Mouse (Mus musculus): ENCODE data around the gene Rgs3. TPM values are rescaled to one million over a fixed set of nuclear protein-coding genes. Genes with fewer than 3 reads are reported as not detected.

The Rgs3 gene
- total RNA-seq, 4 experiments from 2014 or later, result 4.3 to 7.5 (median 5.9) TPM

DNA sequence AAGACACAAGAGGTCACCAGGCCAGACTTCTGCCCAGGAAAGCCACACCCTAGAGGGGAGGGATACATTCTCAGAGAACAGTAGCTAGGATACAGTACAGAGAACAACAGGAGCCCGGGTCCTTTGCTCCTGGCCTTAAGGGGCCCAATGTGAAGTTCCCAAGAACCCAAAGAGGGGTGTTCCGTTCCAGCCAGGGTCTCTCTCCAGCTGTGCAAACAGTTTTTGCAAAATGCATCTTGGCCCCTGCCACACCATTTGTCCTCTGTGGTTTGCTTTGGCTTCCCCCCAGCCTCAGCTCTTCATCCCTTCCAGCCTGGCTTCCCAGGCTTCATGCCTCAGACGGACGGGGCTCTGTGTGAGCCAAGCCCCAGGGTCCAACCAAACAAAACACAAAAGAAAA lies 44.4 kb downstream of the Rgs3 start:
- no peak for DNase-seq (ENCODE audit: low spot score in 2 of 2)

DNA sequence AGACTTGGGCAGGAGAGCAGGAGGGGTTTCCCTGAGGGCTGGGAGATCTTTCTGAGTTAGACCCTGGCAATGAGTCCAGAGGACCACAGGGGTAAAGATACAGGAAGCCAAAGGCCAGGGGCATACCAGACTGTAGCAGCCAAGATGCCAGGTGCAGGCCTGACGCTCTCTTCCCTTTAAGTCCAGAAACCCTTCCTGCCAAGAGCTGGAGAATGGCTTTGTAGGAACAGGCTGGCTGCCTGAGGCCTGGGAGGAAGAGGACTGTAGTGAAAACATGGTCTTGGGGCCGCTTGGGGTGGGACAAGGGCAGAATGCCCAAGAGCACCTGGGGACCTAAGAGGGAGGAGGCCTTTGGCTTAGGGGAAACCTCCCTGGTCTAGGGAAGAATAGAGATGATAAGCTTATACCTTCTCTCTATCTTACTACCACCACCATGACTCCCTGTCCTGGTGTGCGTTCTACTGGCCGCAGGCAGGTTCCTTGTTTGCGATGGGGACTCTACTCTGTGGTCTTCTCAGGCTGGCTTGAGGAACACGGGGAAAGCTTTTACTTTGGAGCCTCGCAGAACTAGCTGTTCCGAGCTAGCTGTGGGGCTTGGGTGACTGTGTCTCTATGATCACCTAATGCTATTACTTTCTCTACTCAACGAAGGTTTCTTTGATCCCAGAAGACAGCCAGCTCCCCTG lies 46.4 kb downstream of the Rgs3 start:
- DNase-seq (ENCODE audit: low spot score in 2 of 2), result no peak

DNA sequence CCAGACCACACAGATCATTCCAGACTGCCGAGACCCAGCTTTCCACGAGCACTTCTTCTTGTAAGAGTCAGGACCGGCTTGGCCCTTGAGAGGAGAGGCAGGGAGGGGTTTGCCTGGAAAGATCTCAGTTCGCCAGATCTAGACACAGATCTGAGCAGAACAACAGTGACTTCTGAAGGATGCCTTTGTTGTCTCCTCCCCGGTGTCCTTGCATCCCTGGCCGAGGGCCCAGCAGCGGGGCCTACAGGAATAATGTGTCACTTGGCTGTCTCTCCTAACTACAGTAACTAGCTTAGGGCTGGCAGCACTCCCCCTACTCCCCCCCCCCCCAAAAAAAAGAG lies 46.9 kb downstream of the Rgs3 start:
- no peak for DNase-seq (ENCODE audit: low spot score in 2 of 2)

DNA sequence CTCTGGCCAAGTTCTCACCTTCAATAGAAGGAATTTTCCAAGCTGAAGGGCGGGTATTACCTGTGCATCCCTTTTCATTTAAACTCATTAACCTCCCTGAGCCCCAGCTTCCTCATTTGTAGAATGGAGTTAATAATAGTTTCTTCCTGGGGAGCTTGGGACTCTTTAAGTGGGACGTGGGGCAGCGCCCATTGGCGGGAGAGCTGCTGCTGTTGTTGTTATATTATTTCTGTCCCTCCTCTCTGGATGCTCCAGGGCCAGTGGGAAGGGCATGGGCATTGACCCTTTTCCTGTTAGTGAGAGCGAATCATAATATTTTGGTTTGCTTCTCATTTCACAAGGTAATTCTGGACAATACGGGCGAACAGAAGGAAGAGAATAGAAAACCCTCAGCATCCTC lies 47.3 kb downstream of the Rgs3 start:
- DNase-seq (ENCODE audit: low spot score in 2 of 2), result no peak

DNA sequence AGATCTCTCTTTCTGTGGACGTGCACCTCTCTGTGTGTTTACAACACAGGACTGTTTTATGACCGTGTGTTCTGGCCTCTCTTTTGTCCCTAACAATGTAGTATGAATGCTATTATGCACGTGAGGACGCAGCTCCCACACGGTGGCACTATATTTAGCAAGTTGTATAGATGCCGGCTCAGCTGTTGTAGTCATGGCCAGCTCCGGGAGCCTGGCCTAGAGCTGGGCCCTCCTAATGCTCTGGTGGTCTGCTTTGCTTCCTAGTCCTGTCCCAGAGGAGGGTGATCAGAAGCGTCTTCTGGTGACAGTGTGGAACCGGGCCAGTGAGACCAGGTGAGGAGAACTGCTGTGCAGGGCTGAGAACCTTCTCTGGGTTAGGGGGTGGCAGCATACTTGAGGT lies 47.7 kb downstream of the Rgs3 start:
- DNase-seq (ENCODE audit: low spot score in 2 of 2), result no peak

DNA sequence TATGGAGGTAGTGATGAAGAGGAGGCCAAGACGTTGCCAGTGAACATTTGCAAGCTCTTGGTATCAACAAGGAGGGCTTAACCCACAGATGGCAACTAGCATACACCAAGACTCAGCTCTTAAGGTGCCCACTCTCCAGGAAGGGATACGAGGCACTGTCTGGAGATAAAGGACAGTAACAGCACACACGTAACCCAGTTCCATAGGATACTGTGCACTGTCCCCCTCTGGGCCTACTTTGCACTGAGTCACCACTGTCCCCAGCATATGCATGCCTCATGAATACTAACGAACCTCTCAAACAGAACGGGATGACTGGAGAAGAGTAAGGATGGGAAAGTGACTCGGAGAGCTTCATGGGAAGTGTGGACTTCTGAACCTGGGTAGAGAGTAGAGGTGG lies 48.2 kb downstream of the Rgs3 start:
- no peak for DNase-seq (ENCODE audit: low spot score in 2 of 2)

DNA sequence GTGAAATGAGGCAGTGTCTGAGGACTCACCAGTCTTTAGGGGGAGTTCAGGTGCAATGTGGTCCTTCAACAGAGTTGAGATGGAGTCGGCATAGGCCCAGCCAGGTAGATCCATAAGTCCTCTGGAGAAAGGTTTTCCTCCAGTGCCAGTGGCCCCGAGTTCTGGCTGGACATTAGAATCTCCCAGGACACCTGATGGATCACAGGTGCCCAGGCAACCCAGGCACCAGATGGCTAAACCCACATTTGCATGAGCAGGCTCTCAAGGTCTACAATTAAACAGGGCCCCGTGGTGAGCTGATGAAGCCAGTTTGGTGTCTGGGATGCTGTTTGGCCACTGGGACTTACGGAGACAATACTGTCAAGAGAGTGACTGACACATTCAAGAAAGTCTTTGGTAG lies 49.7 kb downstream of the Rgs3 start:
- DNase-seq (ENCODE audit: low spot score in 2 of 2), result no peak

DNA sequence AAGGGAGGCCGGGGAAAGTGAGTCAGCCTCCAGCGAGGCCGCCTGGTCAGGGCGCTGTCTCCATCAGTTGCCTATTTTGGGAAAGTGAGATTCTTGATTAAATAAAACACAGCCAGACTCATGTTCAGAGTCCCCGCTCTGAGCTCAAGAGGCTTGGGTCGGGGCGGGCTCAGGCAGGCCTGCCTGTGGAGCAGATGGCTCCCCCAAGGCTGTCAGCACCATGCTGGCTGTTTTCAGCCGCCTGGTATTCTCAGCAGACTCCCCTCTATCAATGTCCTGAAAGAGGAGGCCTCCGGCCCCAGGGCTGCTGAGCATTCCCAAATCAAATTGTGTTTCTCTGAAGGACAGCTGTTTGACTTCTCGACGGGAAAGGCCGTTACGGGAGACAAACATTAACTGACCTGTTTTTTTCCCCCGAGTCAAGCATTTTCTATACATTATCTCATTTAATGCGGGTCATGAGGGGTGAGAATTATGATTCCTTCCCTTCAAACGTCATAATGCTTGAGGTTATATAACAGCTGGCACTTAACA lies 50.6 kb downstream of the Rgs3 start:
- no peak for DNase-seq (ENCODE audit: low spot score in 2 of 2)

DNA sequence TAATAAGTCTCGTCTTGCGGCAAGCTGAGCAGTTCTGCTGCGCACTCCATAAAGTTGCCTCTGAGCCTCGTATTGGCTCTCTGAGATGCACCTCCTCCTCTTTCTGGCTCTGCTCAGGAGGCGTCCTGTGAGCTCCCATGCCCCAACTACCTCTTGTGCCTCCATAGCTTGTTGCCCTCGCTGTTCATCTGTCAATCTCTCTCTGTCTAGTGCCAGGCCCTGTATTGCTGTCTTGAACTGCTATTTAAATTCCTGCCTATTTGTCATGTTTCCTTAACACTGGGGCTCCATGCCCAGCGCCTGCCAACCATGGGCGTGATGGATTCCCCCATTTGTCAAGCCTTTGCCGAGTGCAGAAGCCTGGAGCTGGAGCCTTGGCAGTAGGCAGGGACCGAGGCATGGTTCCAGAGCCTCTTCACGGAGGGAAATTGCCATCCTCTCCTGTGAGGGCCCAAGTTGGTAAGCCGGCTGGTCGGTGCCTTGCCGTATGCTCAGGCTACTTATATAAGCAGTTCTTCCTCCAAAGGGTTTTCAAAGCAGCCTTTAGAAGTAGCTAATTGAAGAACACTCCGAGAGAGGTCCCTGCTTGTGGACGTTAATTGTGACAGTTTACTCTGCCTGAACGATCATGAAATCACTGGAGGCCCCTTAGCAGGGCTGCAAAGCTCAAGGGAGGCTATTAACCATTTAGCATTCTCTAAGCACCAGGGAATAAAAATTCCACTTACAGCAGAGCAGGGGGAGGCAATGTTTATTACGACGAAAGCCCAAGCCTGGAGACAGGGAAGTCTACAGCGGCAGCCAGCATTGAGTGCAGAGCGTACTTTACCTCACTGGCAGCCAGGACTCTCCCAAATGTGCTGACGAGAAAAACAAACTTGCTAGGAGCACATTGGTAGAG lies 53.2 kb downstream of the Rgs3 start:
- DNase-seq (ENCODE audit: low spot score in 2 of 2), result no peak

DNA sequence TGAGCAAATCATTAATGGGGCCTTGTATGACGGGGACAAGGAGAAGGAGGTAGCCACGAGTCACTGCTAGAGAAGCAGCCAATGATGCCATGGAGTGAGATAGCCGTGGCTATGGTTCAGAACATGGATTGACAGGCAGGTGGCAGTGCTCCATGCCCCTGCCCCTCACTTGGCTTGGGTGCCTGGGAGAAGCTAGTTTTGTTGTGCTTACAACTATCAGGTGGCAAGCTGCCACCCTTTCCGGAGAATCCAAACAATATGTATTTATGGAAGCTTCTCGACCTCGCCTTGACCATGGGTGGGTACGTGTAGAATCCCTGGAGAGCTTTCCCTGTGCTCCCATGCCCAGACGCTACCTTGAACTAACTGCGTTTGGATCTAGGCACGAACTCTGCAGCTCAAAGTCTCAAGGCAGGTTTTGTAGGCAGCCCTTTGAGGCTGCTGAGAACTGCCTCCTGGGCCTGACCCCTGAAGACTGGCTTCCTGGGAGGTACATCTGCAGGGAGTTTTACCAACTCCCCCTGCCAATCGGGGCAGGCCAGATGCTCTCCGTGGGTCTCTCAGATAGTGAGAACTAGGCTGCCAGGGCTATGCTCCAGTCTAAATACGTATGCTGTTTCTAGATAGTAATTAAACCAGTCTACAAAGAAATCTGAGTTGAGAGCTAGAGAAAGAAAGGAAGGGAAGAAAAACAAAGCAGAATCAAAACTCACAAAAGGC lies 54.2 kb downstream of the Rgs3 start:
- no peak for DNase-seq (ENCODE audit: low spot score in 2 of 2)

DNA sequence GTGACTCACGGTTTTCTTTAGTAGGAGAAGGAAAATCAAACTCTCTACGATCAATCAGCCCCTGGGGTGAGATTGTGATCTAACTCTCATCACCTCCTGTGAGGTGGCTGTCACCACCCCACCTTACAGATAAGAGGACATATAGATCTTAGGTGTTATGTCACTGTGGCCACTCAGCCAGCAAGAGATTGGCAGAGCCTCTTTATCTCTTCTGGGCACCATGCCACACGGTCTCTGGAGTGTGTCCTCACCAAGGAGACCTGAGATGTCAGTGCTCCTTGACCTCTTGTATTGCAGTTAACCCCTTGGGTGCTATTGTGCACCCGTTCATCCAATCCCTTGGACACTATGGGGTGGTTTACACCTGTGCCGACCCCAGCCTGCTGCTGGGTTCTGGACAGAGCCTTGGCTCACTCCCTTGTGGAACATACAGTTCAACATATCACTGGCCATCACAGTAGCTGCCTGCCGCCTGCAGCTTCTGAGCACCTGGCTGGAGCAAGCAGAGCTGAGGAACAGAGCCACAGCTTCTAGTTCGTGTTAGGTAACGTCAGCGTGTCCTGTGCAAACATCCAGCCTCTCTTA lies 58.3 kb downstream of the Rgs3 start:
- no peak for DNase-seq (ENCODE audit: low spot score in 2 of 2)

DNA sequence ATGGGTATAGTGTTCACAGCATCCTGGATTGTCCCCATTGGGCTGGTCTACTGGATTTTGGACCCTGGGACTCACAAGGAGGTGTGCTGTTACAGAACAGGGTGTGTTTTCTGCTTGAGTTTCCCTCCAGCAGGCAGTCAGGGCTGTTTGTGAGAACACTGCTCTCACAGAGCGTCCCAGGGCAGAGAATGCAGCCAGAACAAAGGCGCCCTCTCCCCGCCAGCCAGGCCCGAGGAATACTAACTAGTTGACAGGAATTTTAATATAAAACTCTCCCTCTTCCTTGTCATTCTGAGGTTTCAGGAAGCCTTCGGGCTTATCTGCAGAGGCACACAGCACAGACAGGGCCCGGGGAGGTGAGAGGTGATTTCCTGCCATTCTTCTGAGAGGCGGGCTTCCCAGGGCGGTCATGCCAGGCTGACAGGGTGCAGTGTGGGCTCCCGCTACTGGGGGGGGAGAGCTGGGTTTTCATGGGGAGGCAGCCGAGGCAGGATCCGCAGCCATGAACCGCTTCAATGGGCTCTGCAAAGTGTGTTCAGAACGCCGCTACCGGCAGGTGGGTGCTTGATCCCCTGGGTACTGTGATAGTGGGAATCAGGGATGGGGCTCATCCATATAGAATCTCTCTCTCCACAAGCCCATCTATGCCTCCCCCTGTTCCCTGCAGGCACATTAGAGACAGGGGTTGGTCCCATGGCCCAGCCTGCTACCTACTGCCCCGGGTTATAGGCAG lies 59.8 kb downstream of the Rgs3 start:
- no peak for DNase-seq (ENCODE audit: low spot score in 2 of 2)

DNA sequence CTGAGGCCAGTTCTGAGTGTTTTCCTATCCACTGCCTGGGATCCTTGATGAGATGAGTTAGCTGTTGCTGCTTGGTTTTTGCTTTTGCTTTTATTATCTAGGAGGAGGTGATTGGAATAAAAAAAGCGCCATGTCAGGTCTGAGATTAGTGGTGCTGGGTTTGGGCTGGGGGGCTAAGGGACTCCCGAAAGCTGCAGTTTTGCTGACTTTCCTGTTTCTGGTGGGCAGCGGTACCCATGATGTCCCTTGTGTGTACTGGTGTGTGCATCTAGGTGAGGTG lies 60.3 kb downstream of the Rgs3 start:
- DNase-seq (ENCODE audit: low spot score in 2 of 2), result no peak

DNA sequence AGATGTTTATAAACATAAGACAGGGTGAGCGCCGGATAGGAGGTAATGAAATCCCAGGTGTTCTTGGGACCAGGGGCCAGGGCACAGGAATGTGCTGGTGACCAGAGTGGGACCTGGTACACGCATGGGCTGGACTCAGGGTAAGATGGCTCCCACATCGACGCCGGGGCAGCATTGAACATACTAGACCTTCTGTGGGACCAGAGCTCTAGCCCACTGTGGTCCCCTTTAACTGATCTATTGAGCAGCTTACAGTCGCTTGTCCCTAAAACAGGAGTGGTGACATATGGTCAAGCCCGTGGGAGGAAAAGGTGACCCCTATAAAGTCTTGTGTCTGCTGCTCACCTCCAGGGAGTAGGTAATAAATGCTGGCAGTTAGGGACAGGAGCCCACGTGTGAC lies 61.5 kb downstream of the Rgs3 start:
- no peak for DNase-seq (ENCODE audit: low spot score in 2 of 2)

DNA sequence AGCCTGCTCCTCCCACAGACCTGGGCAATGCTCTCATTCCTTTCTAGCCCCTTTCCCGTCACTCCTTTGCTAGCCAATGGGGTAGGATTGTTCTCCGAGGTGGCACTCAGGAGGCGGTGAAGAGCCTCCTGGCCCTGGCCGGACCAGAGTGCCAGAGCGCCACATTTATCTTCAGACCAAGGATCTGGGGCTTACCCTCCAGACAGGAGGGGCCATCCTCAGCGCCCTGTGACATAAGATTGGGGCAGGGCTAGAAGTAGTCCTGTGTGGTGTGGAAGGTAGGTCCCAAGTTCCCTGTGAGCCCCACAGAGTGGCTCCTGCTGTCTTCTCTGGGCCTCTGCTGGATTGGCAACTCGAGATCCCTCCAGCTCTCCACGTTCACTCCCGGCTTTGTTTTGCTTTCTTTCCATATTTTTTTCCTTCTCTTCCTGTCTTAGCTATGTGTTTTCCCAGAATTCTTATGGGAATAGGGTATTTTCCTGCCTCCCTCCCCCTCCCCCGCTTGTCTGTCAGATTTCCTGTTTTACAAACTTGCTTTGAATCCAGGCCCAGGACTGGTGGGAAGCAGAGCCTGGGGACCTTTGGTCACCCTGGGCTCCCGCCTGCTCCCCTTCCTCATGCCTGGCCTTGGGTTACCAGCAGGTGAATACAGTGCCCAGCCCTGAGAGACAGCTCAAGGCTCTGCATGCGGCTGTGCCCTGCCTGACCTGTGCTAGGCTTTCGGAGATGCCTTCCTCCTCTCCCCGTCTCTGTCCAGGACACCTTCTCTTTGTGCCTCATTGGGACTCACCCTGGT lies 62.4 kb downstream of the Rgs3 start:
- DNase-seq (ENCODE audit: low spot score in 2 of 2), result no peak

DNA sequence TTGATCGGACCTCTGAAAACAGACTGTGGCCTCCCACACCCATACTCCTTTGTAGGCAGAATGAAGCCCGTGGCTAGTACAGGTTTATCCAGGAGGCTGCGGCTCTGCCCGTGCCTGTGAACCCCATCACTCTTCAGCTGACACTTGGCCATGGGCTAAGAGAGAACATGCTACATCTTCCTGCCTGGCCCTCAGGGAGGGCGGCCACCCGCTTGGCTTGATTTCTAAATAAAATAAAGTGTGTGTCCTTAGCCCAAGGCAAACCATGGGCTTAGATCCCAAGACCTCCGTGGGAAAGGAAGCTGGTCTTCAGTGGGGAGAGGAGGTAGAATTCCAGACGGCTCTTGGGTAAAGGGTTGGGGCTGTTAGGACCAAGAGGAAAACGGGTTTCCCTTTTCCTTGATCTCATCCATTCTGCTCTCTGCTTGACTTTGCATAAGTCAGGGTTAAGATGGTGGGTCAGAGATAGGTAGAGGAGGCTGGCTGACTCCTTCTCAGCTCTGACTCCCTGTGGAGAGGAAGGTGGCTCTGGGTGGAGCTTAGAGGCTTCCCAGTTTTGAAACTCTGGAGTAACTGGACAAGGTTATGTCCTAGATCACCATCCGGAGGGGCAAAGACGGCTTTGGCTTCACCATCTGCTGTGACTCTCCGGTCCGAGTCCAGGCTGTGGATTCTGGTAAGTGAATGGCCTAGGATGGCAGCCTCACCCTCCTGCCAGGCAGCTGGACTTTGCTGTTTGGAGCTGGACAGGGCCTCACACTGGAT lies 63.8 kb downstream of the Rgs3 start:
- DNase-seq (ENCODE audit: low spot score in 2 of 2), result no peak

DNA sequence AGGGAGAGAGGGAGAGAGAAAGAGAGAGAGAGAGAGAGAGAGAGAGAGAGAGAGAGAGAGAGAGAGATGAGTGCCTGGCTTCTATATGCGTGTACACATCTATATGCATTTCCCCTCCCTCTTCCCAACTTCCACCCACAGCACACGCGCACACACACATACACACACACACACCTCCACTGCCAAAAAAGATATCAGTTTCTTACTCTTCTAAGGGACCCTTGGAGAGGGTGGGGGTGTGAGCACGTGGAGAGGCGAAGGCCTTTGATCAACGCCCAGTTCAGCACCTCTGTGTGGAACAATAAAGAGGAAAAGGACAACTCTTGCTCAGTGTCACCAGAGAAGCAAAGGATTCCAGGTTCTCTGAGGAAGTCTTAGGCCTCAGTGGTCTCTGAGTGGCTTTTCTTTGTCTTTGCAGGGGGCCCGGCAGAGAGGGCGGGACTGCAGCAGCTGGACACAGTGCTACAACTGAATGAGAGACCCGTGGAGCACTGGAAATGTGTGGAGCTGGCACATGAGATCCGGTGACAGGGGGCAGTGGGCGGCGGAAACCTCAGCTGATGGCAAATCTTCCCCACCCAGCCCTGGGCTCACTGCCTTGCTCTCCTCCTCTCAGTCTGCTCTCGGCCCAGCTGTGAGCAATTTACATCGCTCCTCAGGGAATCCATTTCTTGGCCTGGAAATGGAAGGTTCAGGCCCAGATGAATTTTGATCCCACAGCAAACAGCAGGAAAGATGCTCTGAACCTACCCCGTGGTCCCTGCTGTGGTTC lies 65.2 kb downstream of the Rgs3 start:
- peak; percentile 38 to 55 for DNase-seq (ENCODE audit: low spot score in 2 of 2)

DNA sequence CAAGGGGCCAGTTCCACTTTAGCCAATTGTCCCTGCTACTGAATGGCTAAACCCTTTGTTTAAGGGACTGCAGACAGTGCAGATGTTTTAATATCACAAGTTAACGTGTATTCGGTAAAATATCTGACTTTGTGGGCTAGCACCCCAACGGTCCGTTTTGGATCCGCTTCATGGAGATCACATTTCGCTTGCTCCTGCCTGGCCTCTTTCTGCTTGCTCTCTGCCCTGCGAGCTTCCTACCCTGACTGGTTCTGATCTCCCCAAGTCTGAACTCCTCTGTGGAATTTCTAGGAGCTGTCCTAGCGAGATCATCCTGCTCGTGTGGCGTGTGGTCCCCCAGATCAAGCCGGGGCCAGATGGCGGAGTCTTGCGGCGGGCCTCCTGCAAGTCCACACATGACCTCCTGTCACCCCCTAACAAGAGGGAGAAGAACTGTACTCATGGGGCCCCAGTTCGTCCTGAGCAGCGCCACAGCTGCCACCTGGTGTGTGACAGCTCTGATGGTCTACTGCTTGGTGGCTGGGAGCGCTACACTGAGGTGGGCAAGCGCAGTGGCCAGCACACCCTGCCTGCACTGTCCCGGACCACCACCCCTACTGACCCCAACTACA lies 65.9 kb downstream of the Rgs3 start:
- DNase-seq (ENCODE audit: low spot score in 2 of 2), result no peak

Data from gastrocnemius, adult 8-10 months (tissue).